Mouse (Mus musculus) lung, postnatal 4 days (tissue): ENCODE results near the gene Hist1h2br.
A peak's percentile ranks its signal among the peaks of the same experiment; 100 is the strongest.
"Not testable (repeated sequence)": the region's sequence is repeated elsewhere in the genome, so short reads cannot be mapped to it uniquely, and the experiment has no call there.

Experiments
- DNase-seq, 2 experiments: peaks; one replicate each; pipeline ENCODE4 v3.0.0; 2021

Hist1h2br gene

DNA sequence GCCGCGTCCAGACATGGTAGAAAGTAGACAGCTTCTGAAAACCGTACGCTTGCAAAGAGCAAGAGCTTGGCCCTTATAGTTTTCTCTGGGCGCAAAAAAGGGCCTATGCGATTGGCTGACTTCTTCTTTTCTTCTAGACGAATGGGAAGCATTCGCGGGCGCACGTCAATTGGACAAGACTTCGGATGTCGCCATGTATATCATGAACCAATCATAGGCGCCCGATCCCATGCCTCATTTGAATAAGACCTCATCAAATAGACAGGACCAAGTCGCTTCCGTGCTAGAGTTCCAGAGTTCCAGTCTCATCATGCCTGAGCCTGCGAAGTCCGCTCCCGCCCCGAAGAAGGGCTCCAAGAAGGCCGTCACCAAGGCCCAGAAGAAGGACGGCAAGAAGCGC lies at the start of gene Hist1h2br, which contains the start of gene Hist1h2ap:
Hist1h2br (plus strand) TSS at position 283 of the 400 bp plus-strand sequence.
Hist1h2ap (minus strand) TSS at position 47 of the 400 bp plus-strand sequence.
- DNase-seq = not testable (repeated sequence)

DNA sequence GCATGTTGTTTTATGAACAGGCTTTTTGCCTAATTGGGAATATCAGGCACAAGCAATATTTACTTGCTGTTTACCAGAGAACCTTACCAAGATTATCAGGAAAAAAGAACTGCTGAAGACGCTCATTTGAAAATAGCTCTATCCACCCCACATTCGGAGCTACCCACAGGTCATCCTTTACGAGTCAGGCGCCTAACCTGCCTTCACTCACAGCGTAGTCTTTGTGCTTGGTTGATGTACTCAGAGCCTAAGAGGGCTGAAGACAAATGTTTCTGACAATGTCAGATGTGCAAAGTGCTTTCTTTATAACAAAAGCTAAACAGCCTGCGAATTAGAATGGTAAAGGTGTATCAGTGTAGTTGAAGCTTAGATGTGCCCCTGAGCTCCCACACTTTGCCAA lies 49.2 kb upstream of the Hist1h2br start:
- no peak for DNase-seq

DNA sequence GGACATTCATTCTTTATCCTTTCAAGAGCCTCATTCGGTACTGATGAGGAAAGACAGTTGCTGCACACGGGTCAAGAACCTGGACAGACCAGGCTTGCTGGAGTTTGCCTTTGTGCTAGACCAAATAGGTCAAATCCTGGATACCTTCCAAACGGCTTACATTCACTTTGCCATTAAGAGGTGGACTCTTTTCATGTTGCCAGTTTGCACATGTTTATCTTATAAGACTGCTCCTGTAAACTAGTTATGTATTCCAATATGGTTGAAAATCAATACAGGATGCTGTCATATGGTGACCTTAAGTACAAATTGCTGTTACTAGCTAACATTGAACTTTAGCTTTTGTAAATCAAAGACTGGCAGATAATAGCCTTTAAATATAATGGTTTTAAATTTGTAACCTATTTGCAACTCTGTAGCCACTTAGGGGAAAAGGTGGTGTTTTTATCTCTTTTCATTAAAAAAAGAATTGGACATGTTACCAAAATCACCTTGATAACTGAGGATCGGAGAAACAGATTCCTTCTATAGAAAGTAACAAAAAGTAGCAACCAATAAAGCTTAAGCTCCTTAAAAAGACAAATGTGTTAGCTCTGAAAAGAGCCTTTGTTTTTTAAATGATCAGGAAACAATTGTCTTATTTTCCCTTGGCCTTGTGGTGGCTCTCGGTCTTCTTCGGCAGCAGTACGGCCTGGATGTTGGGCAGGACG lies 47.2 kb upstream of the Hist1h2br start:
- DNase-seq = no peak

DNA sequence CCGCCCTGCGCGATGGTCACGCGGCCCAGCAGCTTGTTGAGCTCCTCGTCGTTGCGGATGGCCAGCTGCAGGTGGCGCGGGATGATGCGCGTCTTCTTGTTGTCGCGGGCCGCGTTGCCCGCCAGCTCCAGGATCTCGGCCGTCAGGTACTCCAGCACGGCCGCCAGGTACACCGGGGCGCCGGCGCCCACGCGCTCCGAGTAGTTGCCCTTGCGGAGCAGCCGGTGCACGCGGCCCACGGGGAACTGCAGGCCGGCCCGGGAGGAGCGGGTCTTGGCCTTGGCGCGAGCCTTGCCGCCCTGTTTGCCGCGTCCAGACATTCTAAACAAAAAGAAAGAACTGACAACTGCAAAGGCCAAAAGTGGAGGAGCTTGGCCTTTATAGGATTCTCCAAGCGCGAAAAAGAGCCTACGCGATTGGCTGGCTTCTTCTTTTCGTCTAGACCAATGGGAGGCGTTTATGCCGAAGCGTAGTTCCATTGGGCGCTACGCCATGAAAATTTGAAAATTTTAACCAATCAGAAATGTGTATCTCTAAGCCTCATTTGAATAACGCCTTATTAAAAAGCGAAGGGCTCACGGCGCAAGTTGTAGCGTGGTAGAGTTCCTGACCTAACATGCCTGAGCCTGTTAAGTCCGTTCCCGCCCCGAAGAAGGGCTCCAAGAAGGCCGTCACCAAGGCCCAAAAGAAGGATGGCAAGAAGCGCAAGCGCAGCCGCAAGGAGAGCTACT lies 46.5 kb upstream of the Hist1h2br start, which contains the start of the genes Hist1h2an and Hist1h2bp:
Hist1h2an (minus strand) TSS at position 320 of the 731 bp plus-strand sequence.
Hist1h2bp (plus strand) TSS at position 563 of the 731 bp plus-strand sequence.
- peak; percentile 90 for DNase-seq

DNA sequence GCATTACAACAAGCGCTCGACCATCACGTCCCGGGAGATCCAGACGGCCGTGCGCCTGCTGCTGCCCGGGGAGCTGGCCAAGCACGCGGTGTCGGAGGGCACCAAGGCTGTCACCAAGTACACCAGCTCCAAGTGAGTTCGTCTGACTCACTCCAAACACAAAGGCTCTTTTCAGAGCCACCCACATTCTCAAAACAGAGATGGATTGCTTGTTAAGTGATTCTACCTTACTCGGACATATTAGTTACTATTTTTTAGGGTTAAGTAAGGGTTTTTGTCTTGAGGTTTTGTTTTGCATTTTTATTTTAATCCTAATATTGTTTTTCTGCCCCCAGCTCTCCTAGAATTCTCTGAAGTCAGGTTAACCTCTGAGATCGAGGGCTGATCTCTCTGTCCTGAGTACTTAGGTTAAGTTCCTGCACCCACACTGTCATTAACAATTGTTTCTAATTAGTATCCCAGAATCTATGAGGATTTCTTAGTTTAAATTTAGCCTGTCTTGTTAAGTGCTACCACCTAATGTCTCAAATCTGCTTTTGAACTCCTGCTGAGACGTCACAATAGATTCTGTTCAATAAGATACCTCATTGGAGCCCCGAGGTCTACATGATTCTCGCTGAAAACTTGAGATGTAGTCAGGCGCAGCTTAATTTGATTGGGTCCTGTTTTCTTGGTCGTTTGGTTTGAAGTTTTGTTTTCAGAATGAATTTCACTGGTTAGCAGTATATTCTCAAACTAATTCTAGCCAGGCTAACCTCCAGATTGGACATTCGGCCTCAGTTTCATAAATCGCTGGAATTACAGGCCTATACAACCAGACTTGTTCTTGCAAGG lies 45.6 kb upstream of the Hist1h2br start:
- DNase-seq = no peak

DNA sequence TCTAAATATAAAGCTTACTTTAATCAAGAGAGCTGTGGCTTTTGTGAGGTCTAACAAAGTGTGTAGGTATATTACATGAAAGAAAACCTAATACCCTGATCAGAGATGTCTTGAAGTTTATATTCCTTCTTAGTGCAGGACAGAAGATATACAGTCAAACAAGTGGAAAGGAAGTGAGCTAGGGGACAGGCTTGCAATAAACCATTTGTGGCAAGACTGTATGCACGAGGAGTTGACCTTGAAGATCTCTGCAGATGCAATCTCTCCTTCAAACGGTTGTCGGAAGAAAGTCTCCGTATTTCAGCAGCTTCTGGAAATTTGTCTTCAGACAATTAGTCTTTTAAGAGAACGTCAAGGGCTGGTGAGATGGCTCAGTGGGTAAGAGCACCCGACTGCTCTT lies 43.6 kb upstream of the Hist1h2br start:
- no peak for DNase-seq

DNA sequence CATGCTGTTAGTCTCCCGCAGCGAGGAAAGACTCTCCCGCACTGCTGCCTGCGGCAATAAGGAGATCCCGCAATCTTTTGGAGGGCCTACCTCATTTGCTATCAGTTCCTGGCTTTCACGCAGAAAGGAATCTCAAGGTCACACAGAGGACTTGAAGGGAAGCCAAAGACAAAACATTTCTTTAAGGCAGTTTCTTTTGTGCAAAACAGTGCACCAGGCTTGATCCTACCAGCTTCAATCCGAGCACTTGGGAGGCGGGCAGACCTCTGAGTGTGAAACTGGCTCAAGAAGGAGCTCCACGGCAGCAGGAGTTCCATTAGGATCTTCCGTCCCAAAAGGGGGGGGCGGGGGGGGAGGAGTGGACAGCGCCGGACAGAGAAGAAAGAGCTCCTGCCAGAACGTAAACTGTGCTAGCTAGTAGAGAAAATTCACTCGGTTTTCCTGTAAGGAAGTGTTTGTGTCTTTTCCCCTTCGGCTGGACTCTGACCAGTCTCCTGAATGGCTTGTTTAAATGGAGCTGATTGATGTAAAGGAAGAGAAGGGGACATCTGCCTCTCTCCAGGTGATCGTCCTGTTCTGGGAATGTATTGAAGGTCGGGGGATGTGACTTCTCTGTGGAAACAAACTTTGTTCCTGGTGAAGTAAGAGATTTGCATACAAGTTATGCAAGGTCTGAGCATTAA lies 42.8 kb upstream of the Hist1h2br start:
- no peak for DNase-seq

DNA sequence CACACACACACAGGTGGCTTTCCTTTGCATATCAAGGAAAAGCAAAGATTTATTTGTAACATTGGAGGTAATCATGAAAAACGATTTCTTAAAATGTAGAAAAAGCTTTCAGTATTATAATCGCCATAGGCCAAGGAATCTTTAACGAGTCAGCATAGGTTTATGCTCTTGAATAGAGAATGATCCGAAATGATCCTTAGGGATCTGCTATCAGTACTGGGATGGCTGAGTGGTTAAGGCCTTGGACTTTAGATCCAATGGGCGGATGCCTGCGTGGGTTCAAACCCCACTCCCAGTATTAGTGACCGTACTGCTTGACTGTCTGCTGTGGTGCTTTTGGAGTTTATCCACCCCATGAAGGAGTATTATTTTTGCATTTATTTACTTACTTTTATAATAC lies 38.0 kb upstream of the Hist1h2br start:
- no peak for DNase-seq

DNA sequence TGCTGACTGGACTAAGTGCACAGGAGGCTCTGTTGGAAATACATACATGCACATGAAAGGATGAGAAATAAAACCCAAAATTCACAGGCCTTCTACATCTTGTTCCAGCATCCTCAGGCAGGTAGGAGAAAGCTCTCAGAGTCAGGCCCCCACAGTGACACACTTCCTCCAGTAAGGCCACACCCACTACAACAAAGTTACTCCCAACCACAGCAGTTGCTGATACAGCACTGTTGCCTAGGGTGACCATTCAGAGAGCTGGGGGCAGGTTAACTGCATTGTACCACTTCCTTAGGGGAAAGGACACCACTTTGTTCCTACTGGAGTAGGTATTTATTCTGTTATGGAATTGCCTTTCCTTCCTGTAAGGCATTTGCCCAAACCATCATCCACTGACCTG lies 36.4 kb upstream of the Hist1h2br start:
- not testable (repeated sequence) for DNase-seq

DNA sequence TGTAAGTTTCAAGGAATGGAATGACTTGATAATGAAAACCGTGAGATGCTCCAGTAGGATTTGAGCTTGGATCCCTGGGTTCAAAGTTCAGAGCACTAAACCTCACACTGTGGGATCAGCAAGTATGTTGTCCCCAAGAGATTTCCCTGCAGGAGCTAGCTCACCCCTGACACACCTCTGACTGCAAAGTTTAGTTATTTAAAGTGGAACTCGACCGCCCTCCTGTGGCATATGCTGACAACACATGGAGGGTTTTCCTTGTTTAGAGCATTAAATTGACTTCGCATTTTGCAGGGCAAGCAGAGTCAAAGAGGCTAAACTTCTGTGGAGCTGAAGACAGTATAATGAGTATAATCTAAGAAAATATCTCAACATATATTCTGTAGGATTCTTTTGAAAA lies 30.5 kb upstream of the Hist1h2br start:
- DNase-seq = not testable (repeated sequence)

DNA sequence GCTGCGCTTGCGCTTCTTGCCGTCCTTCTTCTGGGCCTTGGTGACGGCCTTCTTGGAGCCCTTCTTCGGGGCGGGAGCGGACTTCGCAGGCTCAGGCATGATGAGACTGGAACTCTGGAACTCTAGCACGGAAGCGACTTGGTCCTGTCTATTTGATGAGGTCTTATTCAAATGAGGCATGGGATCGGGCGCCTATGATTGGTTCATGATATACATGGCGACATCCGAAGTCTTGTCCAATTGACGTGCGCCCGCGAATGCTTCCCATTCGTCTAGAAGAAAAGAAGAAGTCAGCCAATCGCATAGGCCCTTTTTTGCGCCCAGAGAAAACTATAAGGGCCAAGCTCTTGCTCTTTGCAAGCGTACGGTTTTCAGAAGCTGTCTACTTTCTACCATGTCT lies 23.5 kb upstream of the Hist1h2br start, which contains the start of the genes Hist1h2bq and Hist1h2ao:
Hist1h2bq (minus strand) TSS at position 125 of the 400 bp plus-strand sequence.
Hist1h2ao (plus strand) TSS at position 393 of the 400 bp plus-strand sequence.
- not testable (repeated sequence) for DNase-seq

DNA sequence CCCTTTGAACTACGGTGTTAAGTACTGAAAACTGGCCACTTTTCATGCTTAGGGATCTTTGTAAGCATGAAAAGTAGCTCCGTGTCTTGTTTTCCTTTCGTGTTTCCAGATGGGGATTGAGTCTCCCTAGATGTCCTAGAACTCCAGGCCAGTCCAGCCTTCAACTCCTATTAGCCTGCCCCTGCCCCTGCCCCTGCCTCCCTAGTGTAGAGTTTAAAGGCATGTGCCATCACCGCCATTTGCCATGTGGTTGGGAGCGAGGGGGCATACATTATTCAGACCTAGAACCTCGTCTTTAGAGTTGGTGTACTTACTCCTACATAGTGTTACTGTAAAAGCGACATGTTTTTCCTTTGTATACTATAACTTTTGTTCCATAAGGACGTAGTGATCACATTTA lies 22.5 kb upstream of the Hist1h2br start:
- not testable (repeated sequence) for DNase-seq

DNA sequence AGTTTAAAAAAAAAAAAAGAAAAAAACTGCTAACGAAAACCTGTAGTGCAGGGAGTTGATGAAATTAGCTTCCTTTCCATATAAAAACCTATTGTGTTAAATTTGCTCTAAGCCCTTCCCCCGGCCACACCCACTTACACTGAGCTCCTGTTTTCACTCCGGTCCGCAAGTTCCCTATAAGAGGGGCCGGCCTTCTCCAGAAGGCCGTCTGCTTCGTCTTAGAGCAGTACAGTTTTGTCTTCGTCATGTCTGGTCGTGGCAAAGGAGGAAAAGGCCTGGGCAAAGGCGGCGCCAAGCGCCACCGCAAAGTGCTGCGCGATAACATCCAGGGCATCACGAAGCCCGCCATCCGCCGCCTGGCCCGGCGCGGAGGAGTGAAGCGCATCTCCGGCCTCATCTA lies 22.0 kb upstream of the Hist1h2br start, which contains the start of gene Hist1h4m:
Hist1h4m (plus strand) TSS at position 208 of the 400 bp plus-strand sequence.
- peak; percentile 52 to 62 for DNase-seq

DNA sequence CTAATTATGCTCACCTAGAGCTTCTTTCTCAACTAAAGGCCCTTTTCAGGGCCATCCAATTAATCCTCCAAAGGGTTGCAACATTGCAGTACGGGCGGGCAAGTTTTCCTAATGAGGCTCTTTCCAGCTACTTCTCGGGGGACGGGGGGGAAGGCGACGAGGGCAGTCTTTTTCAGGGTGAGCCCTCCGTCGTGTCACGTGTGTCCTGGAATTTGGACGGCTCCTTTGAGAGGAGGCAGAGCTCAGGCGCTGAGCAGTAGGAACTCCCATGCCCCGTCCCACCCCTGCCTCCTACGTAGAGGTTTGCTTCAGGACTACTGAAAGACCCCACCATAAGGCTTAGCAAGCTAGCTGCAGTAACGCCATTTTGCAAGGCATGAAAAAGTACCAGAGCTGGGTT lies 21.5 kb upstream of the Hist1h2br start:
- peak in 1 of 2 experiments; percentile 22 for DNase-seq

DNA sequence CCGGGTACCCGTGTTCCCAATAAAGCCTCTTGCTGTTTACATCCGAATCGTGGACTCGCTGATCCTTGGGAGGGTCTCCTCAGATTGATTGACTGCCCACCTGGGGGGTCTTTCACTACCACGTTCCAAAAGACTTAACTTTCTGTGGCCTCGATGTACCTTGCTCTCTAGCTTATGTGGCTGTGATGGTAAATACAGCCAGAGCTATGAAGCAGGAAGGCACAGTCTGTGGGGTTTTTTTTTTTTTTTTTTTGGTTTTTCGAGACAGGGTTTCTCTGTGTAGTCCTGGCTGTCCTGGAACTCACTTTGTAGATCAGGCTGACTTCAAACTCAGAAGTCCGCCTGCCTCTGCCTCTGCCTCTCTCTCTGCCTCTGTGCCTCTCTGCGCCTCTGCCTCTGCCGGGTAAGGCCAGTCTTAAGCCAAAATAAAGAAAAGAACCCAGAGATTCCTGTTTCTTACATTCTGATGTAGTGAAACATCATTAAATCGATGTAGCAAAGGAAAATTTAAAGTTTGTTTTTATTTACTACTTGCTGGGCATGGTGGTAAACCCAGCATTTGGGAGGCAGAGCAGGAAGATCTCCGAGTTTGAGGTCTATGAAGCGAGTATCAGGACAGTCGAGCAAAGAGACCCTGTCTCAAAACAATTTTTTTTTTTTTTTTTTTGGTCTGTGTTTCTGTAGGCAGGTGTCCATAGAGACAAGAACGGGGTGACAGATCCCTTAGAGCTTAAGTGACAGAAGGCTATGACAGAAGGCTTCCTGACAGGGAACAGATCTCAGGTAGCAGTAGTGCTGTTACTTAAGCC lies 13.3 kb upstream of the Hist1h2br start:
- DNase-seq = not testable (repeated sequence)

DNA sequence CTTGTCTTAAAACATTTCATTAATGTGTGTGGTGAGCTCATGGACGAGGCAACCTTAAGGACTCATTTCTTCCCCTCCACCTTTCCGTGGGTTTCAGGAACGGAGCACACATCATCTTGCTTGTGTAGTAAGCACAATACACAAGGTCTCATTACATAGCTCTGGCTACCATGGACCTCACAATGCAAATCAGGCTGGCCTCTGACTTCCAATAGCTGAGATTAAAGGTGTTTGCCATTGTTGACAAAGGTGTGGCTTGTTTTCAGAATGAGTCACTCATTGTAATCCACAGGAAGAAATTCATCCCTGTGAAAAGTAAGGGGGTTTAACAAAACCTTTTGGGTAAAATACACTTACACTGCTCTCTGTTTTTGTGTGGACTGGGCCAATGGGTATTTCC lies 5.0 kb upstream of the Hist1h2br start:
- DNase-seq = no peak

DNA sequence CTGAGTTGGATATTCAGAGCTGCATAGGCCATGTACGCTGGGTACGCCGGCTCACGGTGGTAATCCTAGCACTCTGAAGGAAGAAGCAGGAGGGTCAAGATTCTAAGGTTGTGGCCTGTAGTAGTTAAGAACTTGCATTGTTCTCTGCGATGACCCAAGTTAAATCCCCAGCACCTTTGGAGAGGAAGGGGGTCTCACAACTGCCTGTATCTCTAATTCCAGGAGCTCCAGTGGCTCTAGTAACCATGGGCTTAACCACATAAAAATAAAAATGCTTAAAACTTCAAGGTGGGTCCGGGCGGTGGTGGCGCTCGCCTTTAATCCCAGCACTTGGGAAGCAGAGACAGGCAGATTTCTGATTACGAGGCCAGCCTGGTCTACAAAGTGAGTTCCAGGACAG lies 3.2 kb upstream of the Hist1h2br start:
- DNase-seq = no peak

DNA sequence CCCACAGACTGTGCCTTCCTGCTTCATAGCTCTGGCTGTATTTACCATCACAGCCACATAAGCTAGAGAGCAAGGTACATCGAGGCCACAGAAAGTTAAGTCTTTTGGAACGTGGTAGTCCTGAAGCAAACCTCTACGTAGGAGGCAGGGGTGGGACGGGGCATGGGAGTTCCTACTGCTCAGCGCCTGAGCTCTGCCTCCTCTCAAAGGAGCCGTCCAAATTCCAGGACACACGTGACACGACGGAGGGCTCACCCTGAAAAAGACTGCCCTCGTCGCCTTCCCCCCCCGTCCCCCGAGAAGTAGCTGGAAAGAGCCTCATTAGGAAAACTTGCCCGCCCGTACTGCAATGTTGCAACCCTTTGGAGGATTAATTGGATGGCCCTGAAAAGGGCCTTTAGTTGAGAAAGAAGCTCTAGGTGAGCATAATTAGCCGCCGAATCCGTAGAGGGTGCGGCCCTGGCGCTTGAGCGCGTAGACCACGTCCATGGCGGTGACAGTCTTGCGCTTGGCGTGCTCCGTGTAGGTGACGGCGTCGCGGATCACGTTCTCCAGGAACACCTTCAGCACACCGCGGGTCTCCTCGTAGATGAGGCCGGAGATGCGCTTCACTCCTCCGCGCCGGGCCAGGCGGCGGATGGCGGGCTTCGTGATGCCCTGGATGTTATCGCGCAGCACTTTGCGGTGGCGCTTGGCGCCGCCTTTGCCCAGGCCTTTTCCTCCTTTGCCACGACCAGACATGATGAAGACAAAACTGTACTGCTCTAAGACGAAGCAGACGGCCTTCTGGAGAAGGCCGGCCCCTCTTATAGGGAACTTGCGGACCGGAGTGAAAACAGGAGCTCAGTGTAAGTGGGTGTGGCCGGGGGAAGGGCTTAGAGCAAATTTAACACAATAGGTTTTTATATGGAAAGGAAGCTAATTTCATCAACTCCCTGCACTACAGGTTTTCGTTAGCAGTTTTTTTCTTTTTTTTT lies 1.8 kb upstream of the Hist1h2br start, which contains the start of gene Hist1h4n:
Hist1h4n (minus strand) TSS at position 779 of the 977 bp plus-strand sequence.
- peak; percentile 41 to 47 for DNase-seq

DNA sequence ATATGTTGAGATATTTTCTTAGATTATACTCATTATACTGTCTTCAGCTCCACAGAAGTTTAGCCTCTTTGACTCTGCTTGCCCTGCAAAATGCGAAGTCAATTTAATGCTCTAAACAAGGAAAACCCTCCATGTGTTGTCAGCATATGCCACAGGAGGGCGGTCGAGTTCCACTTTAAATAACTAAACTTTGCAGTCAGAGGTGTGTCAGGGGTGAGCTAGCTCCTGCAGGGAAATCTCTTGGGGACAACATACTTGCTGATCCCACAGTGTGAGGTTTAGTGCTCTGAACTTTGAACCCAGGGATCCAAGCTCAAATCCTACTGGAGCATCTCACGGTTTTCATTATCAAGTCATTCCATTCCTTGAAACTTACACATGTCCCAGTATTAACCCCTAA lies 7.0 kb downstream of the Hist1h2br start:
- DNase-seq = not testable (repeated sequence)

DNA sequence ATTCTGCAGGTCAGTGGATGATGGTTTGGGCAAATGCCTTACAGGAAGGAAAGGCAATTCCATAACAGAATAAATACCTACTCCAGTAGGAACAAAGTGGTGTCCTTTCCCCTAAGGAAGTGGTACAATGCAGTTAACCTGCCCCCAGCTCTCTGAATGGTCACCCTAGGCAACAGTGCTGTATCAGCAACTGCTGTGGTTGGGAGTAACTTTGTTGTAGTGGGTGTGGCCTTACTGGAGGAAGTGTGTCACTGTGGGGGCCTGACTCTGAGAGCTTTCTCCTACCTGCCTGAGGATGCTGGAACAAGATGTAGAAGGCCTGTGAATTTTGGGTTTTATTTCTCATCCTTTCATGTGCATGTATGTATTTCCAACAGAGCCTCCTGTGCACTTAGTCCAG lies 12.8 kb downstream of the Hist1h2br start:
- not testable (repeated sequence) for DNase-seq
